Mouse (Mus musculus): ENCODE results near the gene Ube2r2. TPM values are rescaled to one million over a fixed set of nuclear protein-coding genes. Genes with fewer than 3 reads are reported as not detected.

Ube2r2 gene
- polyA plus RNA-seq, 1 experiment from 2014 or later: 53.5 TPM

GRCm38 (mm10) chr4:41134935-41135710, 420 bp upstream of the Ube2r2 start:
- Histone ChIP-seq H3K27ac (ENCODE audit: low read length) (peak overlapping the region; percentile 97), H3K9me3 (ENCODE audit: control insufficient read depth, low read length) (no peaks in the 10 kb centered on the region)
- under 1% methylated on average over 39 of the region's 70 CpGs for WGBS

GRCm38 (mm10) chr4:41136454-41136805, 887 bp downstream of the Ube2r2 start:
- Histone ChIP-seq H3K9ac (ENCODE audit: low read depth, low read length) (peak overlapping the region; percentile 96), H3K4me2 (ENCODE audit: low read depth, low read length) (peak overlapping the region; percentile 85), H3K9me3 (ENCODE audit: control insufficient read depth, low read length) (no peaks in the 10 kb centered on the region), H3K36me3 (ENCODE audit: control insufficient read depth, insufficient read depth, low read length) (no peaks in the 10 kb centered on the region), H3K27me3 (replicated peaks; ENCODE audit: control insufficient read depth, insufficient read depth, low read length) (no peaks in the 10 kb centered on the region), H3K4me1 (ENCODE audit: control insufficient read depth, insufficient read depth, low read length) (peaks cover 7% of the 10 kb centered on the region), H3K27ac (ENCODE audit: low read length) (peak overlapping the region; percentile 97), H3K4me3 (ENCODE audit: low read length) (peak overlapping the region; percentile 98)
- 2% methylated on average over 4 of the region's 4 CpGs for WGBS
- peak; percentile 17 for ATAC-seq

More at GRCm38 (mm10) chr4:41134935-41135710, 420 bp upstream of the Ube2r2 start:
- H3K36me3 ChIP-seq (ENCODE audit: control insufficient read depth, insufficient read depth, low read length): no peaks in the 10 kb centered on the region
- no peaks in the 10 kb centered on the region for H3K27me3 ChIP-seq (replicated peaks; ENCODE audit: control insufficient read depth, insufficient read depth, low read length)
- ATAC-seq: peak; percentile 95
- H3K9ac ChIP-seq (ENCODE audit: low read depth, low read length): peak overlapping the region; percentile 96
- H3K4me2 ChIP-seq (ENCODE audit: low read depth, low read length): peak overlapping the region; percentile 85
- peak overlapping the region; percentile 98 for H3K4me3 ChIP-seq (ENCODE audit: low read length)
- peaks cover 7% of the 10 kb centered on the region for H3K4me1 ChIP-seq (ENCODE audit: control insufficient read depth, insufficient read depth, low read length)

GRCm38 (mm10) chr4:41136811-41137210, 1.3 kb downstream of the Ube2r2 start:
- Histone ChIP-seq H3K36me3 (ENCODE audit: control insufficient read depth, insufficient read depth, low read length) (no peaks in the 10 kb centered on the region), H3K4me1 (ENCODE audit: control insufficient read depth, insufficient read depth, low read length) (peaks cover 7% of the 10 kb centered on the region), H3K4me3 (ENCODE audit: low read length) (peak overlapping the region; percentile 98), H3K27ac (ENCODE audit: low read length) (peak overlapping the region; percentile 97), H3K9ac (ENCODE audit: low read depth, low read length) (peak overlapping the region; percentile 96), H3K9me3 (ENCODE audit: control insufficient read depth, low read length) (no peaks in the 10 kb centered on the region), H3K4me2 (ENCODE audit: low read depth, low read length) (peak overlapping the region; percentile 85), H3K27me3 (replicated peaks; ENCODE audit: control insufficient read depth, insufficient read depth, low read length) (no peaks in the 10 kb centered on the region)
- ATAC-seq: no peak
- 0% methylated on average over 8 of the region's 8 CpGs for WGBS

- no peak for ATAC-seq
- H3K9me3 ChIP-seq (ENCODE audit: control insufficient read depth, low read length): no peaks in the 10 kb centered on the region
- H3K4me3 ChIP-seq (ENCODE audit: low read length): no peak overlapping the region
- 0 out of 2 replicates have a peak, but pooled peaks cover 3% of the 10 kb centered on the region for H3K4me1 ChIP-seq (ENCODE audit: control insufficient read depth, insufficient read depth, low read length)
- 93% methylated on average over 6 of the region's 6 CpGs for WGBS
- H3K36me3 ChIP-seq (ENCODE audit: control insufficient read depth, insufficient read depth, low read length): no peaks in the 10 kb centered on the region
- no peak overlapping the region for H3K27ac ChIP-seq (ENCODE audit: low read length)
- no peak overlapping the region for H3K4me2 ChIP-seq (ENCODE audit: low read depth, low read length)
- no peaks in the 10 kb centered on the region for H3K27me3 ChIP-seq (replicated peaks; ENCODE audit: control insufficient read depth, insufficient read depth, low read length)
- H3K9ac ChIP-seq (ENCODE audit: low read depth, low read length): no peak overlapping the region
Measured at GRCm38 (mm10) chr4:41140174-41140875, 4.8 kb downstream of the Ube2r2 start.

GRCm38 (mm10) chr4:41142601-41143000, 7.1 kb downstream of the Ube2r2 start:
- no peaks in the 10 kb centered on the region for H3K9me3 ChIP-seq (ENCODE audit: control insufficient read depth, low read length)
- no peaks in the 10 kb centered on the region for H3K27me3 ChIP-seq (replicated peaks; ENCODE audit: control insufficient read depth, insufficient read depth, low read length)
- no peak overlapping the region for H3K4me2 ChIP-seq (ENCODE audit: low read depth, low read length)
- no peak overlapping the region for H3K9ac ChIP-seq (ENCODE audit: low read depth, low read length)
- no peak overlapping the region for H3K27ac ChIP-seq (ENCODE audit: low read length)
- 79% methylated on average over 2 of the region's 2 CpGs for WGBS
- H3K4me1 ChIP-seq (ENCODE audit: control insufficient read depth, insufficient read depth, low read length): no peaks in the 10 kb centered on the region
- no peak overlapping the region for H3K4me3 ChIP-seq (ENCODE audit: low read length)
- no peak for ATAC-seq
- H3K36me3 ChIP-seq (ENCODE audit: control insufficient read depth, insufficient read depth, low read length): no peaks in the 10 kb centered on the region

DNA sequence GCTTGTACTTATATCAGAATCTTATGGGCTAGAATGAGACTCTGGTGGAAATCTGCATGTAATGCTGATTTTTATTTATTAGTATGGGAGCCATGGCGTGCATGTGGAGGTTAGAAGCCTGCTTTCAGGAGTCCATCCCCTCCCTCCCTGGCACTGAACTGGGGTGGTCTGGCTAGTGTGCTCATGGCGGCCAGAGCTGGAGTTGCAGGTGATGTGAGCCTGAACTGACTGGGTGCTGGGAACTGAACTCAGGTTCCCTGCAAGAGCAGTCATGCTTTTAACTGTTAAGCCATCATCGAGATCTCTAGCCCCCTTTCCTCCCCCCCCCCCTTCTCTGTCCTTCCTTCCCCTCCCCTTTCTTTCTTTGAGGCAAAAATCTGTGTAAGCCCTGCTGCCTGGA, 14.3 kb downstream of the Ube2r2 start:
- Histone ChIP-seq H3K4me1 (ENCODE audit: control insufficient read depth, insufficient read depth, low read length) (no peaks in the 10 kb centered on the region), H3K27ac (ENCODE audit: low read length) (no peak overlapping the region), H3K36me3 (ENCODE audit: control insufficient read depth, insufficient read depth, low read length) (no peaks in the 10 kb centered on the region), H3K4me3 (ENCODE audit: low read length) (no peak overlapping the region), H3K9me3 (ENCODE audit: control insufficient read depth, low read length) (no peaks in the 10 kb centered on the region), H3K27me3 (replicated peaks; ENCODE audit: control insufficient read depth, insufficient read depth, low read length) (no peaks in the 10 kb centered on the region), H3K4me2 (ENCODE audit: low read depth, low read length) (no peak overlapping the region), H3K9ac (ENCODE audit: low read depth, low read length) (no peak overlapping the region)
- 76% methylated on average over 3 of the region's 3 CpGs for WGBS
- ATAC-seq: no peak

DNA sequence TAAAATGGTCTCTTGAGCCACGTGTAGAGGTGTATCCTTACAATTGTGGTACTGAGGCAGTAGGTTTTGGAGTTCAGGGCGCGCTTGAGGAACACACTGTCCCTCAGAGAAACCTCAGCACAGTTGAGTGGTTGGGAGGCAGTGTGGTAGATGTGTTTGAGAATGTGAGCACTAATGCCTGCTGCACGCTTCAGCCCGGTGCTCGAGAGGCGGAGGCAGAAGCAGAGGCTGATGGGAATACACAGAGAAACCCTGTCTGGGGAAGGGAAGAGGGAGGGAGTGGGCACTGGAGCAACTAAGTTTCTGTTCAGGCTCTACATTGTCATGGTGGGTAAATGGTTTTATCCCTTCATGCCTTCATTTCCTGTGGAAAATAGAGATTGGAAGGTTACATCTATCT, 15.6 kb downstream of the Ube2r2 start:
- WGBS: 91% methylated on average over 7 of the region's 7 CpGs
- Histone ChIP-seq H3K27me3 (replicated peaks; ENCODE audit: control insufficient read depth, insufficient read depth, low read length) (no peaks in the 10 kb centered on the region), H3K4me3 (ENCODE audit: low read length) (no peak overlapping the region), H3K4me1 (ENCODE audit: control insufficient read depth, insufficient read depth, low read length) (no peaks in the 10 kb centered on the region), H3K9me3 (ENCODE audit: control insufficient read depth, low read length) (no peaks in the 10 kb centered on the region), H3K36me3 (ENCODE audit: control insufficient read depth, insufficient read depth, low read length) (no peaks in the 10 kb centered on the region), H3K27ac (ENCODE audit: low read length) (no peak overlapping the region), H3K4me2 (ENCODE audit: low read depth, low read length) (no peak overlapping the region), H3K9ac (ENCODE audit: low read depth, low read length) (no peak overlapping the region)
- ATAC-seq: no peak

GRCm38 (mm10) chr4:41153146-41153545, 17.6 kb downstream of the Ube2r2 start:
- no peaks in the 10 kb centered on the region for H3K9me3 ChIP-seq (ENCODE audit: control insufficient read depth, low read length)
- 80% methylated on average over 3 of the region's 3 CpGs for WGBS
- ATAC-seq: no peak

DNA sequence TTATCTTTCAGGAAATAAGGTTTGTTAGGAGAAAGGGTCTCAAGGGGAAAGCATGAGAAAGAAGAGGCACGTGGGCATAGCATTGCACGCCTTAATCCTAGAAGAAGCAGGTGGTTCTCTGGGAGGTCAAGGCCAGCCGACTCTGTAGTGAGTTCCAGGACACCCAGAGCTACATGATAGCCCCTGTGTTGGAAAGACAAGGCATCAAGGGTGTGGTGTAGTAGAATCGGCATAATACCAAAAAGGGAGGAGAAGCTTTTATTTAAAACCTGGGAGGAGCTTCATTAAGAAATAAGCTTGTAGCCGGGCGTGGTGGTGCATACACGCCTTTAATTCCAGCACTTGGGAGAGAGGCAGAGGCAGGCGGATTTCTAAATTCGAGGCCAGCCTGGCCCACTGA, 21.4 kb downstream of the Ube2r2 start:
- Histone ChIP-seq H3K4me2 (ENCODE audit: low read depth, low read length) (no peak overlapping the region), H3K27ac (ENCODE audit: low read length) (no peak overlapping the region), H3K27me3 (replicated peaks; ENCODE audit: control insufficient read depth, insufficient read depth, low read length) (no peaks in the 10 kb centered on the region), H3K4me1 (ENCODE audit: control insufficient read depth, insufficient read depth, low read length) (peaks cover 2% of the 10 kb centered on the region; the same call in 1 of the 2 replicates), H3K36me3 (ENCODE audit: control insufficient read depth, insufficient read depth, low read length) (no peaks in the 10 kb centered on the region), H3K4me3 (ENCODE audit: low read length) (no peak overlapping the region), H3K9me3 (ENCODE audit: control insufficient read depth, low read length) (no peaks in the 10 kb centered on the region), H3K9ac (ENCODE audit: low read depth, low read length) (no peak overlapping the region)
- WGBS: 72% methylated on average over 9 of the region's 9 CpGs
- no peak for ATAC-seq

More at GRCm38 (mm10) chr4:41153146-41153545, 17.6 kb downstream of the Ube2r2 start:
- peaks cover 2% of the 10 kb centered on the region; the same call in 1 of the 2 replicates for H3K4me1 ChIP-seq (ENCODE audit: control insufficient read depth, insufficient read depth, low read length)
- no peak overlapping the region for H3K9ac ChIP-seq (ENCODE audit: low read depth, low read length)
- H3K27ac ChIP-seq (ENCODE audit: low read length): no peak overlapping the region
- no peaks in the 10 kb centered on the region for H3K36me3 ChIP-seq (ENCODE audit: control insufficient read depth, insufficient read depth, low read length)
- no peak overlapping the region for H3K4me3 ChIP-seq (ENCODE audit: low read length)
- H3K27me3 ChIP-seq (replicated peaks; ENCODE audit: control insufficient read depth, insufficient read depth, low read length): no peaks in the 10 kb centered on the region
- H3K4me2 ChIP-seq (ENCODE audit: low read depth, low read length): no peak overlapping the region

All from intestine, embryonic 16.5 days (tissue).